Mouse (Mus musculus) testis, postnatal 14 days (tissue): ENCODE results near the gene Cnot11.

Experiments
- DNase-seq: peaks from one replicate; pipeline ENCODE4 v3.0.0; 2021; ENCODE audit warnings: low spot score

Cnot11 gene

DNA sequence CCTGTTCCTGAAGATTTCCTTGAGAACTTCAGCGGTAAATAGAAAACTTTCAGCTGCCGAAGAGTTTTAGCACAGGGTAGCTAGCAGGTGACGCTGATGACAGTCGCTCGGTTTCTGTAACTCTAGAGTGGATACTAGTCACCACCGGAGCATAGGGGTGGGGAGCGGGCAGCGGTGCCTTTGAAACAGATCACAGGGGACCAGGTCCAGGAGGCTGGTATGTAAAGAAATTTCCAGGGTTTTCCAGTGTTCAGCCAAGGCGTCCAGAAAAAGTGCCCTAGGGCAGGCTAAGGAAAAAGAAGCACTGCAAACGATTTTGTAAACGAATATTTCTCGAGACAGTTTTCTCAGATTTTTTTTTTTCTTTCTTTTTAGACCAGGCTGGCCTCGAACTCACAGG, at the start of gene Cnot11:
Cnot11 (plus strand) TSS at position 162 of the 400 bp plus-strand sequence.
- DNase-seq = no peak

GRCm38 (mm10) chr1:39487370-39487769, 47.4 kb upstream of the Cnot11 start:
- no peak for DNase-seq

GRCm38 (mm10) chr1:39493165-39493564, 41.6 kb upstream of the Cnot11 start:
- DNase-seq = no peak

- no peak for DNase-seq
Measured at GRCm38 (mm10) chr1:39493664-39494063, 41.1 kb upstream of the Cnot11 start.

- no peak for DNase-seq
Measured at GRCm38 (mm10) chr1:39496995-39497394, 37.8 kb upstream of the Cnot11 start.

- DNase-seq = no peak
Measured at GRCm38 (mm10) chr1:39497748-39498147, 37.0 kb upstream of the Cnot11 start.

DNA sequence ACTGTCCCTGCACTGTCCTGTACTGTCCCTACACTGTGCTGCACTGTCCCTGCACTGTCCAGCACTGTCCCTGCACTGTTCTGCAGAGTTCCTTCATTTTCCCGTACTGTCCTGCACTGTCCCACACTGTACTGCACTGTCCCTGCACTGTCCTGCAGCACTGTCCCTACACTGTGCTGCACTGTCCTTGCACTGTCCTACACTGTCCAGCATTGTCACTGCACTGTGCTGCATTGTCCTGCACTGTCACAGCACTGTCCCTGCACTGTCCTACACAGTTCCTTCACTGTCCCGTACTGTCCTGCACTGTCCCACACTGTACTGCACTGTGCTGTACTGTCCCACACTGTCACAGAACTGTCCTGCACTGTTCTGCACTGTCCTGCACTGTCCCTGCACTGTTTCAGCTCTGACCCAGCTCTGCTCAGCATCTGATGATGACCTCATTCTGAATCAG, 35.3 kb upstream of the Cnot11 start:
- no peak for DNase-seq

GRCm38 (mm10) chr1:39502817-39503633, 31.8 kb upstream of the Cnot11 start:
- no peak for DNase-seq

GRCm38 (mm10) chr1:39504261-39504660, 30.5 kb upstream of the Cnot11 start:
- DNase-seq = no peak

DNA sequence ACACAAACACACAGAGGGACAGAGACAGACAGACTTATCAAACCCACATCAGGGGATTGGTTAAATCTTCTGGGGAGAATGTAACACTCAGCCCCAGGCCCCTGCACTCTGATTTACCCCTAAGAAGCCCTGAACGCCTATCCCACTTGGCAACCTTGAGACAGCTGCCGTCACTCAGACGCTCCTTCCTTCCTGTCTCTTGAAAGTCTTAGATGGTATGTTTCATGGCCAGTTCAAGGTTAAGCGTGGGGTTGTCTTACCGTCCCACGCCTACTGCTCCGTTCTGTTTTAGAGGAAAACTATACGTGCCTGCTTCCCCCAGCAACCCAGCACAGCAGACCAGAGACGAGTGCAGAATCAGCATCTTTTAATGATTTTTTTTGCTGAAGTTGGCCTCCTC, 29.2 kb upstream of the Cnot11 start:
- DNase-seq = no peak

- DNase-seq = no peak
Measured at GRCm38 (mm10) chr1:39511775-39512174, 23.0 kb upstream of the Cnot11 start.

GRCm38 (mm10) chr1:39512183-39512582, 22.6 kb upstream of the Cnot11 start:
- DNase-seq = no peak

DNA sequence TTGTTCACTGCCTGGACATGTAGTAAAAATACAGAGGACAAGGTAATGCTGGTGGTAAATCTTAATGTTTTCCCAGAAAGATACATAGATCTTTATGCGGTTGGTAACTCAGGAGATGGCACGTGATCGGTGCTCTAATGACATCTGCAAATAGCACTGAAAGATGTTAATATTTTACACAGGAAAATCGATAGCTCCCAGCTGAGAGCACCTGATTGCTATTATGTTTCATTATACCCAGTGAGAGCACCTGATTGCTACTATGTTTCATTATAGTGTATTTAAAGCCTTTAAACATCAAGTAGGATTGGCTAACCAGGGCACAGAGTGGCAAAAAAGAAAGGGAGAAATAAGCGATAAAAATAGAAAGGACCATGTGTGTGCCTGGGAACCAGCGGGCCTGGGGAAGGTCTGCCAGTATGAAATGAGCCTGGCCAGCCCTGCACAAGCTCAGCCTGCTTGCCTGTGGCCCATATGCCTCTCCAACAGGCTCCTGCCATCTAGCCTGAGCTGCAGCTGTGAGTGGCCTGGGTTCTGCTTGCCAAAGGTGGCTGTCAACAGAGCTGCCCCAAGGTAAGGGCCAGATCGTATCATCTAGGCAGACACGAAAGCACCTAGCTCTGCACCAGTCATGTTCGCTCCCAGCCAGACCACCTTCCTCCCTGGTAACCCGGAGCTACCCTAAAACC, 19.3 kb upstream of the Cnot11 start:
- no peak for DNase-seq

GRCm38 (mm10) chr1:39521326-39521725, 13.5 kb upstream of the Cnot11 start:
- DNase-seq = no peak

- DNase-seq = no peak
Measured at GRCm38 (mm10) chr1:39522519-39522918, 12.3 kb upstream of the Cnot11 start.

- no peak for DNase-seq
Measured at GRCm38 (mm10) chr1:39525763-39526162, 9.0 kb upstream of the Cnot11 start.

DNA sequence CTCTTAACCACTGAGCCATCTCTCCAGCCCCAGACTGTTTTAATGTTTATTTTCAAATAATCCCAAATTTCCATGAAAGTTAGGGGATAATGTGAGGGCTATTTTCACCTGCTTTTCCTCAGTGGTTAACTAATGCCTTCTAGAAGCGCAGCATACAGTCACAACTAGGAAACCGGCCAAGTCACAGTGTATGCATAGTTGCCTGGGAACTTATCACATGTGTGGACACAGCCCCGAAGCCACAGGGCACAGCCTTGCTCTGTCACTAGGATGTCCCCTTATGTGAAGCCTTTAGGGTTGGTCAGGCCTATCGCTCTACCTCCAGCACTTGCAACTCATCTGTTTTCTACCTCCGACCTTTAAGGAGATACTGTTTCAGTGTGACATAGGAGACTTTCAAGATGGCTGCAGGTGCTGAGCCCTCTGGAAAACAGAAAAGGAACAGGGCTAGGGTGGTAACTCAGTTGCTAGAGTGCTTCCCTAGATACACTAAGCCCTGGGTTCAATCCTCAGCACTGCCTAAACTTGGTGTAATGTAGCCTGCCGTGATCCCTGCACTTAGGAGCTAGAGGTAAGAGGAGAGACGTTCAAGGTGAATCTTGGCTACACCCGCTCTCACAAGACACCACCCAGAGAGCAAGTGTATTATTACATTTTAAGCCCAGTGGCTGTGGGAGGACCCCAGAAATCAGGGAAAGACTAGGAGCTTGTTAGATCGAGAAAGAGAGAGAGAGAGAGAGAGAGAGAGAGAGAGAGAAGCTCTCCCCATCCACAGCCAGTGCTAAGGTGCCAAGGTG, 8.2 kb upstream of the Cnot11 start:
- DNase-seq = no peak

DNA sequence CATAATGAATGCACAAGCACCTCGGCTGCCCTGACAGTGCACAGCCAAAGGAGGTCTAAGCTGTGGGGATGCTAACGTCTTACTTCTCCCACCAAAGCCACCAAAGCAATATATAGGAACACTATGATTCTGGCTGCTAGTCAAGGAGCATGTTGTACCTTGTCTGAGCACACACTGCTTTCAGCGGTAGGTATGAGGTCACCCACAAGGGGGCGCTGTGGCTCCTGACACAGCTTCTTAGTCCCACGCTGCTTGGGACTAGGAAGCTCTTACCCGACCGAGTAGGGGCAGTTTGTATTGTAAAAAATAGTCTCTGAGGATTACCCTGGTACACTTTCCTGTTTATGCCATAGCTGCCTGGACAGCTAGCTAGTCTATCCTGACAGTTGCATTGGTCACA, 7.4 kb upstream of the Cnot11 start:
- peak; percentile 68 for DNase-seq

DNA sequence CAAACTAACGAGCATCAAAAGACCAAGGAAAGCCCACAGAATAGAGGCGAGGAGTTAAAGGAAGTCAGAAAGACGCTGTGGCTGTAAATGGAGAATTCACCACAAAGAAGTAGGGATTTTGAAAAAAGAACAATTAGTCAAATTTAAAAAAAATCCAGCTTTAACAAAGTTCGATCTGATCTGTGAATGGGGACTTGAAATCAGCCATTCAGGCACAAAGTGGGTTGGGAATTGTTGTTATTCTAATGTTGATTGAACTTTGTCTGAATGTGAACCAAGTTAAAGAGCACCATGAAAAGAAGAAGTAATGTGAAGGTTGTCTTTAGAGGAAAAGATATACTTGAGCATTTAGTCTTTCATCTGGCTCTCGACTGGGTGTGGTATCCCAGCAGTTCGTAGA, 6.5 kb upstream of the Cnot11 start:
- DNase-seq = no peak

DNA sequence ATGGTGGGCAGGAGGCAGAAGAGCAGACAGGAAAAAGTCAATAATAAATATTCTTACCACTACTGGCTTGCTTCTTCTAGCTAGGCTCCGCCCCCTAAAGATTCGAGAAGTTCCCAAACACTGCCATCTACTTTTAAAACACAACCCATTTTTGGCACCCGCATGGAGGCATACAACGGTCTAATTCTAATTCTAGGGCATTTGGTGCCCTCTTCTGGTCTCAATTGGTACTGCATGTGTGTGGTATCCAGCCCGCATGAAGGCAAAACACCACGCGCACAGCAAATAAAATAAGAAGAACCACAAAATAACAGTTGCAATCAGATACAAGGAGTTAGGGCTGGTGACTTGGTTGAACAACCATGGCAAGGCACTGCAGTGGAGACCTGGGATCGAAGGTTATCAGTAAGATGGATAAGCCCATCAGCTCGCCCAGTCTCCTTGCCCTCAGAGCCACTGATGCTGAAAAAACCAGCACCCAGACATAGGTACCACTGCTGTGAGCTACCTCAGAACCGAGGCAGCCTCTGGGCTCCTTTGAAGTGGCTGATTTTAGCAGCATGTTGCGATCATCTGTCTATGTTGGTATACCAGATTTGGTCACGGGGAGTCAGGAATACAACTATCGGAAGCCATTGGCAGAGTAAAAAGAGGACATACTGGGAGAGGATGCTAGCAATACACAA, 4.4 kb upstream of the Cnot11 start:
- peak; percentile 59 for DNase-seq

DNA sequence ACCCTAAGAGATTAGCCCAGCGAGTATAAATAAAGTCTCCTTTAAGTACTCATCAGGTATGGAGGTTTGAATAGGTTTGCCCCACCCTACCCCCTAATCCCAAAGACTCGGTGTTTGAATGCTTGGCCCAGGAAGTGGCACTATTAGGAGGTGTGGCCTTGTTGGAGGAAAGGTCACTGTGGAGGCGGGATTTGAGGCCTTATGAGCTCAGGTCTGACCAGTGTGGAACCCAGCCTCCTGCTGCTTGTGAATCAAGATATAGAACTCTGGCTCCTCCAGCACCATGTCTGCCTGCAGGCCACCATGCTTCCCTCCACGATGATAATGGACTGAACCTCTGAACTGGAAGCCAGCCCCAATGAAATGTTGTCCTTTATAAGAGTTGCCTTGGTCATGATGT, 3.8 kb upstream of the Cnot11 start:
- DNase-seq = no peak

GRCm38 (mm10) chr1:39533917-39534316, 875 bp upstream of the Cnot11 start:
- DNase-seq = no peak
